Mouse (Mus musculus): ENCODE results near the gene Il1f10.

Il1f10 gene

GRCm38 (mm10) chr2:24290896-24291295, at the start of gene Il1f10:
Il1f10 (plus strand) TSS chr2:24291196.
- DNase-seq (ENCODE audit: low spot score in 2 of 2) = no peak

- no peak for DNase-seq (ENCODE audit: low spot score in 2 of 2)
Measured at GRCm38 (mm10) chr2:24267503-24267902, 23.5 kb upstream of the Il1f10 start.

GRCm38 (mm10) chr2:24273619-24274018, 17.4 kb upstream of the Il1f10 start:
- DNase-seq (ENCODE audit: low spot score in 2 of 2) = no peak

- DNase-seq (ENCODE audit: low spot score in 2 of 2) = no peak
Measured at GRCm38 (mm10) chr2:24275146-24275545, 15.8 kb upstream of the Il1f10 start.

GRCm38 (mm10) chr2:24276654-24277053, 14.3 kb upstream of the Il1f10 start, which contains the start of gene Il1f5:
Il1f5 (plus strand) TSS chr2:24276954.
- no peak for DNase-seq (ENCODE audit: low spot score in 2 of 2)

GRCm38 (mm10) chr2:24294616-24295015, 3.6 kb downstream of the Il1f10 start:
- no peak for DNase-seq (ENCODE audit: low spot score in 2 of 2)

GRCm38 (mm10) chr2:24296837-24297236, 5.8 kb downstream of the Il1f10 start:
- peak; percentile 14 to 22 for DNase-seq (ENCODE audit: low spot score in 2 of 2)

- no peak for DNase-seq (ENCODE audit: low spot score in 2 of 2)
Measured at GRCm38 (mm10) chr2:24311302-24312001, 20.5 kb downstream of the Il1f10 start.

GRCm38 (mm10) chr2:24316919-24317318, 25.9 kb downstream of the Il1f10 start:
- no peak for DNase-seq (ENCODE audit: low spot score in 2 of 2)

GRCm38 (mm10) chr2:24317919-24318598, 27.1 kb downstream of the Il1f10 start:
- DNase-seq (ENCODE audit: low spot score in 2 of 2) = no peak

GRCm38 (mm10) chr2:24335333-24335732, 44.3 kb downstream of the Il1f10 start:
- no peak for DNase-seq (ENCODE audit: low spot score in 2 of 2)

- DNase-seq (ENCODE audit: low spot score in 2 of 2) = peak; percentile 13 to 37
Measured at GRCm38 (mm10) chr2:24336545-24336944, 45.5 kb downstream of the Il1f10 start, which contains the start of gene Il1rn. Il1rn (plus strand) TSS chr2:24336853.

- DNase-seq (ENCODE audit: low spot score in 2 of 2) = no peak
Measured at GRCm38 (mm10) chr2:24341395-24341885, 50.4 kb downstream of the Il1f10 start.

Data from urinary bladder, postnatal 36 days (tissue).